ENCODE assay signal across 16 mouse cellular contexts in the genomic region with DNA sequence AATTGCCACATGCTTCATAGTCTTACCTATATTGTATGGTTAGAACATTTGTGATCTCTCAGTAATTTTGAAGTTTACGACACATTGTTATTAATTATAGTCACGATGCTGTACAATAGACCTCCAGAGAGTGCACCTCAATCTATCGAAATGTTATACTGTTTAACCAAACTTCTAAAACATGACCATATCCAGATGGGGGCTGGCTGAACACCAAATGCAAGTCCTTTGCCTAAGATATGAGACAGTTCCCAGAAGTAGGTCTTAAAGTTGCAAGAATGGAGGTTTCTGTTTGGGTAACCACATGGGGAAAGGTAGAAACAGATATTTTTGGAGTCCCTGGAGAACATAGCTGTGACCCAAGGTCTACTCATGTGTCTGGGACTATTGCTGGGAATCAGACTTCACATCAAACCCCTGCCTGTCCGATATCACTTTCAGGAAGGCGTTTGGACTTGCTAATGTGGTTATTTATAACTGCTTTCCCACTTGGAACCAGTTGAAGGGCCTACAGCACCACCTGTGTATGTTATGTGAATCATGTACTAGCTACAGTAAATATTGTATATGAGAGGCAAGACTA.
"Had no signal": no experiment of that assay in that cellular context is flagged by ENCODE, and none has a peak within 500 bp of the region (broad histone marks: within the 10 kb centered on the region; RNA-seq: fewer than 3 reads in every experiment).

No protein-coding gene starts in this region.

- H3K27ac ChIP-seq: kidney, postnatal 0 days; limb, embryonic 12.5 days; liver, embryonic 13.5 days; lung, embryonic 15.5 days; macrophage; midbrain, embryonic 15.5 days; neural tube, embryonic 12.5 days; stomach, embryonic 15.5 days had no signal

- ATAC-seq: midbrain, embryonic 15.5 days had no signal

- H3K27me3 ChIP-seq: limb, embryonic 12.5 days; liver, embryonic 13.5 days; lung, embryonic 15.5 days; megakaryocyte, embryonic 14.5 days; midbrain, embryonic 15.5 days; neural tube, embryonic 12.5 days; stomach, embryonic 15.5 days had no signal

- H3K4me2 ChIP-seq: limb, embryonic 12.5 days; liver, embryonic 13.5 days; lung, embryonic 15.5 days; midbrain, embryonic 11.5 days; midbrain, embryonic 15.5 days; neural tube, embryonic 12.5 days; stomach, embryonic 15.5 days had no signal

- H3K4me3 ChIP-seq: limb, embryonic 12.5 days; liver, embryonic 13.5 days; lung, embryonic 15.5 days; megakaryocyte, embryonic 14.5 days; midbrain, embryonic 15.5 days; neural tube, embryonic 12.5 days; stomach, embryonic 15.5 days had no signal

- H3K36me3 ChIP-seq: limb, embryonic 12.5 days; liver, embryonic 13.5 days; lung, embryonic 15.5 days; midbrain, embryonic 15.5 days; neural tube, embryonic 12.5 days; stomach, embryonic 15.5 days had no signal

- DNase-seq: kidney, postnatal 36 days; liver; liver, embryonic 13.5 days; liver, postnatal 0 days; lung, postnatal 14 days; spleen, adult 18-20 months; thymus, postnatal 36 days had no signal

- H3K4me1 ChIP-seq: limb, embryonic 12.5 days; liver, embryonic 13.5 days; lung, embryonic 15.5 days; megakaryocyte, embryonic 14.5 days; midbrain, embryonic 15.5 days; stomach, embryonic 15.5 days had no signal

- H3K9me3 ChIP-seq: limb, embryonic 12.5 days; liver, embryonic 13.5 days; lung, embryonic 15.5 days; megakaryocyte, embryonic 14.5 days; midbrain, embryonic 15.5 days; neural tube, embryonic 12.5 days; stomach, embryonic 15.5 days had no signal

- H3K9ac ChIP-seq: limb, embryonic 12.5 days; liver, embryonic 13.5 days; liver, postnatal 0 days; lung, embryonic 15.5 days; midbrain, embryonic 15.5 days; neural tube, embryonic 12.5 days; stomach, embryonic 15.5 days had no signal
